Mouse (Mus musculus): Measurements from ENCODE around the gene Adam1b.

DNA sequence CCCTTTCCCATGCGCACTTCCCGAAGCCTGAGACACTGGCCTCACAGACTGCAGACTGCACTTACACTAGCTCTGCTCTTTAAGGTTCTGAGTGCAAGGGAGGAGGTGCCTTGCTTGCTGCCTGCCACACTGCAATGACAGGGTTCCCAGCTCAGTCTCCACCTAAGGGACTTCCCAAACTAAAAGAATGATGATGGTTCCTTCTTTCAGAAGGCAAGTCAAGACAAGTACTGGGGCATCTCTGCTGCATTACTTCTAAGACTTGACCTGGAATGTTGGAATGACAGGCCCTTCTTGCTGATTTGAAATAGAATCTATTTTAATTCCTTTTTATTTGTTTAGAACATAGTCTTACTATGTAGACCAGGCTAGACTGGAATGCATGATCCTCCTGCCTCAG lies 34.4 kb upstream of the Adam1b start:
- TF ChIP-seq GATA1 (IDR thresholded peaks at IDR 0.05; ENCODE audit: borderline replicate concordance, low read length) = no peak
- no peak for TF ChIP-seq FLI1 (IDR thresholded peaks at IDR 0.05; ENCODE audit: low read length)
